Mouse (Mus musculus): ENCODE results near the gene Hoxa11.
A peak's percentile ranks its signal among the peaks of the same experiment; 100 is the strongest.

The Hoxa11 gene

DNA sequence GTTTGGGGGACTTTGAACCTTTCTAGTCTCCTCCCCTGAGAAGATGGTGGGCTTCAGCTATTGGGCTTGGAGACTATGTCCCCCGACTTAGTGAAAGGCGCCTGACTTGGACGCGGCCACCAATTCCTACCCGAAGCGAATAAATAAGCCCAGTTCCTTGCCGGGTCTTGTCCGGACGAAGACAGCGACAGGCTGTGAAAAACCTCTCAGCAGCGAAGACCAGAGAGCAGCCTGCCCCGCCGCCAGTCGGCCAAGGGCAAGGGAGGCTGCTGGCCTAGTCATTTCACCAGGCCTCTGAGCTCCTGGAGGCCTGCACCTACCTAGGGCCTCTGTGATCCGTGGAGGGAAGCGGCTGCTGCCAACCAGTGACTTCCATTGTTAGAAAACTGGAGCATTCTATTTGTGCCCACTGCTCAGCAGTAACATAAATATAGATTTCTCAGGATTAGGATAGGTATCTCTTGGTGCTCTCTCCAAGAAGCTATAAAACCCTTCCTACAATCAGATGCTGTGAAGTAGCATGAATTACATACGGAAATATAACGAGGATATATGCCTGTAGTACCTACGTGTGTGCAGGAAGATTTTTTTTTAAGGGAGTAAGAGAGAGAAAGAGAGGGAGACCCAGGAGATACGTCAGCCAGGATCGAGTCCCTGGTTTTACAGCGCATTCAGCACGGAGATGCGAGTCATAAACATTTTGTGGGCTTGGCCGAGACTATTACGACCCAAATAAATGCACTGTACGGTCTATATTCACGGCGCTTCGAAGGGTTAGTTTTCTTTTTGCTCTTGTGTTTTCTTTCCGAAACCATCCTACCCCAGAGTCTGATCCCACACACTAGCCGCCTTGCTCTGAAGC lies 25.4 kb downstream of the Hoxa11 start:
- DNase-seq (ENCODE audit: low spot score): no peak

DNA sequence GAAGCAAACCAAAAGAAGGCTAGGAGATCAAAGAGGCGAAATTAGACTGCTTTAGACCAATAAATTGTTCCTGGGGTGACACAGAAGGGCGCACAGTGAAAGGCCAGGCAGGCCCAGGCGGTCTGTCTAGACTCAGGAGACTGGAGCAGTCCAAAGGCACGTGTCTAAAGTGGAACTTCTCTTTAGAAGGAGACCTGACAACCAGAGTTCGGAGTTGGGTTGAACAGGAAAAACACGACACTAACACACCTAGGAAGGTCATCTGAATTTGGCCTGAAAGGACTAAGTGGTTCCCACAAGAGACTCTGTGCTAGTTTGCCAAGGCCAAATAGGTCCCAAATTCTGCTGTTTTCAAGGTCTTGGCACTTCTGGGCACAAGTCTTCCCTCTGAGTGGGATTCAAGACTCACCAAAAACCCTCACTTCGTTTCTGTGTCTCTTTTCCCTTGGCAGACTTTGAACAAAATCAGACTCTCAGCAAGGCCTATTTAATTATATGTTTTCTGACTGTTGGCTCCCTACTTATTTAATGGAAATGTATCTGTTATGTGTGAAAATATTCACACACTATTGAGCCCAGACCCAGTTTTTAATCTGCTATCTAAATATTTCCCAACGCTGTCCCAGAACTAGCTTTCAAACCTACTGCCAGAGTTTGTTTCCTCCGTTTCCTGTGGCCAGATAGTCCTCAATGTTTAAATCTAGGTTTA lies 26.2 kb downstream of the Hoxa11 start:
- DNase-seq (ENCODE audit: low spot score): no peak

- no peak for DNase-seq (ENCODE audit: low spot score)
Observed at GRCm38 (mm10) chr6:52218643-52219215, 26.9 kb downstream of the Hoxa11 start.

- no peak for DNase-seq (ENCODE audit: low spot score)
Observed at GRCm38 (mm10) chr6:52217895-52218642, 27.5 kb downstream of the Hoxa11 start.

DNA sequence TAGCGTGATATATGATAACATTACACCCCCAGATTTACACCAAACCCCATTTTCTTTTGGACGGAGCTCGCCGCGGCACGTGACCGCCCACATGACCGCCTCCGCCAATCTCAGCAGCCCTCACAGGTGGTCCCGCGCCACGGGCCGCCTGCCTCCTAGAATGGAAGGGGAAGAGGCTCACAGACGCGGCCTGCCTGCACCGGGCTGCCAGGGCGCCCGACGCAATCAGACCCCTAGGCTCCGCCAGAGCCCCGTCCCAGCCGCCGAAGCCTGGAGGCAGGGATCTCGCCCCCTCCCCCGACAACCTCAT lies 28.2 kb downstream of the Hoxa11 start:
- DNase-seq (ENCODE audit: low spot score): peak; percentile 55

DNA sequence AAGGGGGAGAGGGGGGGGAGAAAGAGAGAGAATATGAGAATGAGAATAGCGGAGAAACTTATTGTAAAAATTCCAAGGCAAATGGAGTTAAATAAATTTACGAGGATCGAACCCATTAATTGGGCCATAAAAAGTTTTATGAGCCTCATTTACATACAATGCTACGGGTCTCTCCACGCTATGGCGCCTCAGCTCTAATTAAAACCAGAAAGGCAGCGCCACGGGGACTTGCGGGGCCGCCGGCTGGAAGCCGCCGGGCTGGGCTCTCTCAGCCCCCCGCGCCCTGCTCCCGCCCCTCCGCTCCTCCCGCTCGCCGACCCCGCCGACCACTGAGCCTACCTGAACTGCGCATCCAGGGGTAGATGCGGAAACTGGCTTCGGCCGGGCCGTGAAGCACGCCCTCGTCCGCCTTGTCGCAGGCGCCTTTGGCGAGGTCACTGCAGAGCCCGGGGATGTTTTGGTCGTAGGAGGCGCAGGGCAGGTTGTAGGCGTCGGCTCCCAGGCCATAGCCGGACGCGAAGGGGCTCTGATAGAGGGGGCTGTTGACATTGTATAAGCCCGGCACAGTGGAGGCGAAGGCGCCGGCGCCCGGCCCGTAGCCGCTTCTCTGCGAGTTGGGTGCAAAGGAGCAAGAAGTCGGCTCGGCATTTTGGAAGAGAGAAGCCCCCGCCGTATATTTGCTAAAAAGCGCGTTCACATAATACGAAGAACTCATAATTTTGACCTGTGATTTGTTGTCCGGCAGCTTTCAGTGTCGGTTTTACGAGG lies 28.7 kb downstream of the Hoxa11 start:
- no peak for DNase-seq (ENCODE audit: low spot score)

DNA sequence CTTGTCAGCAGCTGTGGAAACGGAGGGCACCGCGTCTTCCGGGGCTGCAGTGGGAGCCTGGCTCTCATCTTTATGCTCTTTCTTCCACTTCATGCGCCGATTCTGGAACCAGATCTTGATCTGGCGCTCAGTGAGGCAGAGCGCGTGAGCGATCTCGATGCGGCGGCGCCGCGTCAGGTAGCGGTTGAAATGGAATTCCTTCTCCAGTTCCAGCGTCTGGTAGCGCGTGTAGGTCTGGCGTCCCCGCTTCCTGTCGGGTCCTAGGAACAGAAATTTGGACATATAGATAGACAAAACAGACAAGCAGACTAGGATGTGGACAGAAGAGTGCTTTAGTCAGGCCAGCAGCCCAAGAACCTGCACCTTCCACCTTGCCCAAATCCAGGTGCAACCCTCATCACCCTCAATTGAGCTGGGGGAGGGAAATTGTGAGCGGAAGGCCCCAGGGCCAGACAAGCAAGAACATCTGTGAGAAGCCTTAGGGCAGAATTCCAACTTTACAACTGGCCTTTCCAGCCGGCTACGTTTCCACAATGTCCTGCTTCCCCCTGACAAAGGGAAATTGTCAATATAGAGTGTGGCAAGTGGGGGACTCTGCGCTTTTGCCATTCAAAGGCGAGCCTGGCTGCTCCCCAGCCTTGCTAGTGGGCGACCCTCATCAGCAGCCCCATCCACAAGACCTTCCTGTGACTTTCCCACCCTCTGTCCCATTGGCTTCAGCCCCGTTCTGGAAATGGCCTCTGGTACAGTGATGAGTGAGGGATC lies 29.7 kb downstream of the Hoxa11 start:
- no peak for DNase-seq (ENCODE audit: low spot score)

DNA sequence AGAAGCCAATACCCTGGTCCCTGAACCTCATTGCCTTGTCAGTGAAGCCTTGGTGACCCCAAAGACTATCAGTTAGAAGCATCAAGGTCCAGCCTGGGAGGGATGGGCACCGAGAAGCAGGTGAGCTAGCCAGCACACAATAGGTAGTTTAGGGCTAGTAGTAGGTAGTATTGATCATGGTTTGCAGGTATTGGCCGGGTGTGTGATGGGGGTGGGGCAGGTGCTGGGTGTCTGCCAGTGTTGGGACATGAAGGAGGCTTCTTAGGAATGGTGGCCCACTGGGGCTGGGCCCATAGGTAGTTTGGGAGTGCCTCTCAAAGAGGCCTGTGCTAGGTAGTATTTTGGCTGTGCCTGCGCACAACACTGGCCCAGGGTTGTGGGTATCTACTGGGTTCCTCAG lies 30.5 kb downstream of the Hoxa11 start:
- no peak for DNase-seq (ENCODE audit: low spot score)

GRCm38 (mm10) chr6:52214271-52214670 lies 31.3 kb downstream of the Hoxa11 start:
- DNase-seq (ENCODE audit: low spot score): no peak

- no peak for DNase-seq (ENCODE audit: low spot score)
Observed at GRCm38 (mm10) chr6:52213119-52213986, 32.3 kb downstream of the Hoxa11 start, which contains the start of the genes Hoxa3 and Gm28308. Hoxa3 (minus strand) TSS chr6:52213336. Gm28308 (minus strand) TSS chr6:52213339.

GRCm38 (mm10) chr6:52212556-52213118 lies 33.0 kb downstream of the Hoxa11 start:
- DNase-seq (ENCODE audit: low spot score): no peak

GRCm38 (mm10) chr6:52211961-52212360 lies 33.6 kb downstream of the Hoxa11 start:
- DNase-seq (ENCODE audit: low spot score): no peak

GRCm38 (mm10) chr6:52211170-52211935 lies 34.3 kb downstream of the Hoxa11 start:
- peak; percentile 69 for DNase-seq (ENCODE audit: low spot score)

- no peak for DNase-seq (ENCODE audit: low spot score)
Observed at GRCm38 (mm10) chr6:52209685-52210046, 35.9 kb downstream of the Hoxa11 start.

DNA sequence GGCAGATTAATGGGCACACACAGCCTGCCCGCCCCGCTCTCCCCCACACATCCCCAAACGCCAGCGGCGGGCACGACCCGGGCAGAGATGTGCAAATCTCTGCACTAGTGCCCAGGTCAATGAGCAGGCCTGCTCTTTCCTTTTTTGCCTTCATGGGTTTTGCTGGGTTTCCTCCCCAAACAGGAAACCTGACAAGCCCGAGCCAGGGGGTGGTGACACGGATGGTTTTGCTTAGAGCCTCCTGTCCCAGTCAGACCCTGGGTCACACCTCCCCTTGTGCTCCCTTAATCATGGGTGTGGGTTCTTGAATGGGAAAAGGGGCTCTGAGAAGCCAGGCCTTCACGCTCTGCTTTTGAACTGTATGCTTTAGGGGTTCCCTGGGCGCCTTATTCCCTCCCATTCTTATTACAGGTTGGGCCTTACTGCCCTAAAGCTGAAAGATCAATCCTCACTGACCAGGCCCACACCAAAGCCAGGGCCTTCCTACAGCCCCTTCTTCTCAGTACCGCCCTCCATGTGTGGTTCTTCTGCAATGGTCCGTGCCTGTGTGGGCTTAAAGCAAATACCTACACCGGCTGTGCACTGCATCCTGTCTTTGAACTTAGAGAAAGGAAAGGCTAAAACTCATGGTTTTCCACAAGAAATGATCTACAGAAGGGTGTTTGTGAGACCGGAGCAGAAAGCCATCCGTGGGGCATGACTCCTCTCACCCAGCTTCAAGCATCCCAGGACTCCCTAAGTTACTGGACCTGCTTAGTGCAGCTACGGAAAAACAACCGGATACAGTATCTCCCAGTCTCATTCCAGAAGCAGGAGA lies 36.5 kb downstream of the Hoxa11 start:
- no peak for DNase-seq (ENCODE audit: low spot score)

DNA sequence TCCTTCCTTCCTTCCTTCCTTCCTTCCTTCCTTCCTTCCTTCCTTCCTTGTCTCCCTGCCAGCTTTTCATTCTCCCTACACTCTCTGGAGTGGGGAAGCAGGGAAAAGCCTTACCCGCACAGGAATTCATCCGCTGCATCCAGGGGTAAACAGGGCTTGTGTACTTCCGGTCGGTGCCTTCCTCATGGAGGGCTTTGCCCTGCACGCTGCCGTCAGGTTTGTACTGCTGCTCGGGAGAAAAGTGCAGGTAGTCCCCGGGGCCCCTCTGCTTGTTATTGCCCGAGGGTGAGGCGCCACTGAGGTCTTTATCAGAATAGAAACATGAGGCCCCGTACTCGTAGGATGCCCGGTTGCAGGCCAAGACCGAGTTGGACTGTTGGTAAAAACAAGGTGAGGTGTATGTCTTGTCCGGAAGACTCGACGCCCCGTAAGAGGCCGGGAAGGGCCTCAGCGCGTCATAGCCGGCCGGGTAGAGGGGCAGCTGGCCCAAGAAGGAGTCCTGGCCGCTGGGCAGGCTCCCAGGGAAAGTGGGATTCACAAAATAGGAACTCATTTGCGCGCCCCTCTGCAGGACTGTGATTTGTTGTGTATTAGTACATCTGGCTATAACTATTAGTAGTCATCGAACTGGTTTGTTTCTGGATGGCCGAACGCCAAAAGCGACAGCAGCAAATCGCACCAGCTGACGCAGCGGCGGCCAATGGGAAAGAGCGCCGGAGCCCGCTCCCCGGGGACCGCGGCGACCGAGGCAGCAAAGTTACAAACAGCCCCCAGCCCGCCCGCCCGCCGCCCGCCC lies 37.3 kb downstream of the Hoxa11 start, which contains the start of gene Hoxa6:
Gene Hoxa6, minus strand, starts transcription at position 651 of the 796 bp plus-strand sequence.
- DNase-seq (ENCODE audit: low spot score): no peak

- DNase-seq (ENCODE audit: low spot score): no peak
Observed at GRCm38 (mm10) chr6:52207684-52207976, 38.0 kb downstream of the Hoxa11 start.

Measured in T-cell, adult 2 months (primary cell).